Mouse (Mus musculus) heart, adult 2 months (tissue): ENCODE measurements around the gene Igfbp1.

Experiments used
- CTCF ChIP-seq: fragments of 200-600 bp; IDR thresholded peaks from 2 replicates; pipeline ENCODE4 v1.8.1; 2022; ENCODE audit warnings: antibody characterized with exemption, mild to moderate bottlenecking, moderate library complexity
- POLR2A ChIP-seq: fragments of 200-500 bp; IDR thresholded peaks from 2 replicates; pipeline ENCODE4 v1.6.1; 2011; ENCODE audit warnings: mild to moderate bottlenecking, low read depth, low read length, control low read depth; ENCODE audit not compliant: insufficient read depth

GRCm38 (mm10) chr11:7214342-7214660, 16.7 kb downstream of the Igfbp1 start:
- TF ChIP-seq POLR2A (no peak), CTCF (no peak)
